Mouse (Mus musculus) embryonic fibroblast, embryonic 13.5 days (primary cell): ENCODE results near the gene Cracr2b. TPM values are rescaled to one million over a fixed set of nuclear protein-coding genes. Genes with fewer than 3 reads are reported as not detected.

Source experiments
- H3K27ac ChIP-seq: 2 replicates; pipeline ENCODE4 v1.5.1; 2012; ENCODE audit warnings: low read length, control low read depth, inconsistent platforms; ENCODE audit not compliant: insufficient read depth
- H3K4me1 ChIP-seq: 2 replicates; pipeline ENCODE4 v1.6.1; 2011; ENCODE audit warnings: low read length; ENCODE audit not compliant: control insufficient read depth, insufficient read depth
- H3K4me3 ChIP-seq: 2 replicates; pipeline ENCODE4 v1.5.1; 2011; ENCODE audit warnings: mild to moderate bottlenecking, control low read depth, low read length; ENCODE audit not compliant: insufficient read depth
- CTCF ChIP-seq: IDR thresholded peaks from 2 replicates; pipeline ENCODE4 v1.5.1; 2011; ENCODE audit warnings: mild to moderate bottlenecking, control low read depth, low read length, moderate library complexity, borderline replicate concordance; ENCODE audit not compliant: insufficient read depth
- POLR2A ChIP-seq: IDR thresholded peaks from 2 replicates; pipeline ENCODE4 v1.6.1; 2011; ENCODE audit warnings: low read depth, mild to moderate bottlenecking, control low read depth, low read length, moderate library complexity
- polyA plus RNA-seq: library from polyadenylated mRNA; stranded (reverse); fragments of >200 nt; gene quantifications from 2 replicates; pipeline ENCODE4 v1.2.4, GENCODE M21; 2011; ENCODE audit warnings: low read depth; ENCODE audit not compliant: missing spikeins, insufficient read length

The Cracr2b gene
- polyA plus RNA-seq, 1 experiment = 1.3 TPM

DNA sequence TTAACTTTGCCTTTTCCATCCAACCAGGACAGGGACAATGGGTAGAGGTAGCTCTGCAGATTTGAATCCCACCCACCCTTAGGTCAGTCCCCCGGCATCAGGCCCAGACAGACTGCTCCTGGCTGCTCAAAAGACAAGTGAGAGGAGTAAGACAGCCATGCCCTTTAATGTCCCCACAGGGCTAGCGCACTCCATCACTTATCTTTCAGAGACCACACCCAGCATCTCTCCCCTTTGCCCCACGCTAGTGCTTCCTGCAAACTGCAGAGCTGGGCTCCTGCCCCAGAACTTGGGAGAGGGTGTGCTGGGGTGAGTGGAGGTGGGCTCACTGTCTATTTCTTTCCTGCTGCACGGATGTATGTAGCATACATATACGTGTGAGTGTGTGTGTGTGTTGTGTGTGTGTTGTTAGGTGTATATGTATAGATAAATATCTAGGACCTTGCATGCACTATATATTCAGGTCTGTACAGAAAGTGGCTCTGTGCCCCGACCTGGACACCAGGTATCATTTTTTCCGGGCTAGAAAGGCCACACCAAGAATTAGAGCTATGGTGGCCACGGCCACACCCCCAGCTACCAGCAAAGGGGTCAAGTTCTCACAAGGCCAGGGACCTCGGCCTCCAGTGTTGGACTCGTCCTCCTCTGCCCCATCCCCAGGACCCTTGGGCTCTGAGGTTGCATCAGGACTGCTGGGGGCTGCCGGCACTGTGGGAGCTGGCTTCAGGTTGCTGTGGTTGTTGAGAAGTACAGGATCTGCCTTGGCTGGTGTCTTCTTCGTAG is 33.8 kb upstream of the Cracr2b start:
- Histone ChIP-seq H3K4me3 (no peak overlapping the region), H3K27ac (no peak overlapping the region), H3K4me1 (no peaks in the 10 kb centered on the region)
- TF ChIP-seq CTCF = no peak
- no peak for TF ChIP-seq POLR2A

DNA sequence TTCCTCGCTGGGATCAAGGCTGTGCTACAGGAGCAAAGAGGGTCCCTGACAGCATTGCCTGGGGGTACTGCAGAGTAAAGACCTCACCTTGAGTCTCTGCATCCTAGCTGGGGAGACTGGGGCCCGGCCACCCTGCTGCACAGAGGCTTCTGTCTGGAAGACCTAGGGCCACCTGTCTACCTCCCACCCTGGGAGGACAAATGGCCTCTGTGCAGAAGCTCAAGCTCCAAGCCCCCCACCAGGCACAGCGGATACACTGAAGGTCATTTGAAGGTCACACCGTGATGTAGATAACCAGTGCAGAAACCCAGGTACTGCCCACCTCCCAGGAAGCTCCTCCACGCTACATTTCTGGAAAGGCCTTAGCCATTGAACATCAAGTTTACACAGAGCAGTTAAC is 32.2 kb upstream of the Cracr2b start:
- H3K27ac ChIP-seq = no peak overlapping the region
- H3K4me1 ChIP-seq = no peaks in the 10 kb centered on the region
- no peak overlapping the region for H3K4me3 ChIP-seq
- TF ChIP-seq CTCF = no peak
- no peak for TF ChIP-seq POLR2A

DNA sequence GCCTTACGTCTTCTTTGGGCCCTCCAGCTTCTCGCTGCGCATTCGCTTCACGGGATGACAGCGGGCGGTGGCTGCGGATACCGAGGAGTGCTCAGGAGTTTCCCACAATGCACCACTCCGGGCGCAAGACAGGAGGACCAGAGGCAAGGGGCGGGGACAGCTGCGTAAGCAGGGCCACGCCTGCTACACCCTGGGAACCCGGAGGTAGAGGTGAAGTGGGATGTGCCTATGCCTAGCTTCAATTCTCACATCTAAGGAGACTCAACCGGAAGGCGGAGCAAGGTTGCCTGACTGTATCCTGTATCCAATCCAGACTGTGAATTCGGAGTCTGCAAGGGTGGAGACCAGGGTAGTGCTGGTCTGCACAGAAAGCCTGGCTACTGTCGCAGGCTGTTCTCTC is 31.6 kb upstream of the Cracr2b start, which contains the start of gene Cend1:
Gene Cend1, minus strand, starts transcription at position 182 of the 400 bp plus-strand sequence.
- TF ChIP-seq POLR2A = peak; percentile 42
- no peak for TF ChIP-seq CTCF
- Histone ChIP-seq H3K27ac (no peak within 1 kb of the TSS), H3K4me3 (peak within 1 kb of the TSS; percentile 11; the same call in 1 of the 2 replicates), H3K4me1 (no peaks in the 10 kb centered on the region)

DNA sequence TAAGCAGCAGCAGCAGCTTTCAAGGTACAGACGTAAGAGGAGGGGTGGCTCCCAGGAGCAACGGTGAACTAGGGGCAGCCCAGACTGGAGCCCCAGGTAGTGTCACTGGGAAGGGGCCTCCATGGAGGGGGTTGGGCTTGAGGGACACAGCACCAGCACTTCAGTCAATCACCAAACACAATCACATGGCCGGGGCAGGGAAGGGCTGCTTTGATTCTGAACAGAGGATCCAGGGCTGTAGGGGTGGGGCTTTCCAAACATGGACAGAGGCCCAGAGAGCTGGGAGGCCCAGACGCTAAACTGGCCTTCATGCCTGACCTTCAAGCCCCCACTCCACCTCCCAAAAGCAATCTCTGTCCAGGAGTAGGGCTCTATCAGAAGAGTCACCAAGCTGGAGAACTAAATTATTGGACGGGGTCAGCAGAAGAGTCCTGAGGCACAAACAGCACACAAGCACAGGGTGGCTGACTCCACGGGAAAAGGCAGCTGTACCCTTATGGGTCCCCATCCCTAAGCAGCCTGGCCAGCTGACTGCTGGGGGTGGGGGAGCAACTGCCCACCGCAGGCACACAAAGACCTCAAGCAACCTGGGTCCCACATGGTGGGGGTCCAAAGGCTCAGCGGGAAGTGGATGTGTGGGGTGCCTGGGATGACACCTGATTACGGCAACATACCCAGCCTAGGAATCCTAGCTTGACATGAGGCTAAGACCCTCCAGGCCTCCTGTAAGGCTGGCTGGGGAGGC is 30.9 kb upstream of the Cracr2b start:
- Histone ChIP-seq H3K4me1 (no peaks in the 10 kb centered on the region), H3K27ac (no peak overlapping the region), H3K4me3 (no peak overlapping the region)
- TF ChIP-seq CTCF = no peak
- TF ChIP-seq POLR2A = no peak

DNA sequence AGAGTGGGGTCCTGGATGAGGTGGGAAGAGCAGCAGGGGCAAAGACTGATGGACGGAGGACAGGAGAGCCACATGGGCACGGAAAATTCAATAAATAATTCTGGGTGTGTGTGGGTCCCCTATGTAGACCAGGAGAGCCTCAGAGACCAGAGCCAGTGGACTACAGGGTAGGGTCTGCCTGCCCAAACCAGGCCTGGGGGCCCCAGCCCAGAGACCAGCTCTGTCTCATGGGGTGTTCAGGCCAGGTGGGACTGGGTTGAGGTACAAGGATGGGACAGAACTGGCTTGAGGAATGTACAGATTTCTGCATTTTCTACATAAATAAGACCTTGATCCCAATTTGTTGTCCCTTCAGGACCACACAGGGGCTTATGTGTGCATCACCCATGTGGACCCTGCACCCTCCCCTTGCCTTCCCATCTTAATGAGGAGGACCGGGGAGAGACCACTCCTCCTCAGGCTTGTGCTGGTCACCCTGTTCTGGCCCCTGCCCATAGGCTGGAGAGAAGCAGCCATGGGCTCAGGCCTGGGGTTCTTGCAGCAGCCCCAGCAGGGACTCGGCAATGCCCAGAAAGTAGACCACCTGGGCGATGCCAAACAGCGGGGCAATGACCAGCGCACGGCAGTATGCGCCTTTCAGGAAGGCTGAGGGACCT is 30.2 kb upstream of the Cracr2b start:
- no peak for TF ChIP-seq POLR2A
- no peak for TF ChIP-seq CTCF
- H3K4me1 ChIP-seq = 0 out of 2 replicates have a peak, but pooled peaks cover 4% of the 10 kb centered on the region
- no peak overlapping the region for H3K27ac ChIP-seq
- no peak overlapping the region for H3K4me3 ChIP-seq

DNA sequence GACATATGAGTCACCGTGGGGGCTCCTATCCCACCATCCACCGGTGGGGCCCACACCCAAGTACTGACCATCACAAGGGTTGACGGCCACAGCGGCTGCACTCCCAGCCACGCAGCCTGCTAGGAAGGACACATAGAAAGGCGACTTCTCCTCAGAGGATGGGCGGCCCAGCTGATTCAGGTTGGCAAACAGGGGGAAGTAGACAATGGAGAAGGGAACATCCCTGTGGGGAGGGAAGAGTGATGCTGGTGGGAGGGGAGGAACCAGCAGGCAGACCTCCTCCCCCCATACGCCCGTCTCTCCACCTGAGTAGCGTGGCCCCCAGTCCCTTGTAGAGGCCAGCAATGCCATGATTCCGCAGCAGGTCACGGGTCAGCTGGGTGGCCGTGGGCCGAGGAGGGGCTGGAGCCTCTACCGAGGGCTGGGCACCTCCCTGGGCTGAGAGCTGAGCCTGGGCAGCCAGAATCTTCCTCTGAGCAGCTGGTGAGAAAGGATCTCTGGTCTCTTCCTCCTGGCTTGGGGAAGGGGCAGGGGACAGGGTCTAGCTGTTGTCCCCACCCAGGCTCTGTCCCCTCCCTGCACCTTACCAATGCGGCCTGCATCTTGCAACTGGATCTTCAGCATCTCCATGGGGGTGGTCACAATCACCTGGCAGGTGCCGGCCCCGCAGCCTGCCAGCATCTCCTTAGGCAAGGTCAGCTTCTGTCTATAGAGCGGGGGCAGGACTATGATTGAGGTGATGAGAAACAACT is 29.3 kb upstream of the Cracr2b start:
- no peak overlapping the region for H3K27ac ChIP-seq
- no peak overlapping the region for H3K4me3 ChIP-seq
- TF ChIP-seq POLR2A (no peak), CTCF (no peak)
- H3K4me1 ChIP-seq = 0 out of 2 replicates have a peak, but pooled peaks cover 7% of the 10 kb centered on the region

DNA sequence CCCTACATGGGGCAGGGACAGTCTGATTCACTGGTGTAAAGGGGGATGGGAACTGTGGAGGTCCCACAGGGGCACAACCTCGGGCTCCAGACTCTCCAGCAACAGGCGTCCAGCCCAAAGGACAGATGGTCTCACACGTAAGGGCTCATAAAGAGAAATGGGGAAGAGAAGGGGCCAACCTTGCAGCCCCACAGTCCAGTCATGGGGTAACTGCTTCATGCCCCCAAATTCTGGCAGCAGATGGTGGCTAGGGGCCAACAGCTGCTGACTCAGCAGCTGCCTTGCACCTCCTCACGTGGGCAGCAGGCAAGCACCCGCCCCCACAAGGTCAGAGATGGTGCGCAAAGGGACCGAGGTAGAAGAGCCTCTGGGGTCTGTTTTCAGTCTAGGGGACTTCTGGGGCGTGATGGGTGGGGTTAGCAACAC is 28.7 kb upstream of the Cracr2b start:
- no peak for TF ChIP-seq CTCF
- TF ChIP-seq POLR2A = no peak
- Histone ChIP-seq H3K4me3 (no peak overlapping the region), H3K4me1 (0 out of 2 replicates have a peak, but pooled peaks cover 7% of the 10 kb centered on the region), H3K27ac (no peak overlapping the region)

DNA sequence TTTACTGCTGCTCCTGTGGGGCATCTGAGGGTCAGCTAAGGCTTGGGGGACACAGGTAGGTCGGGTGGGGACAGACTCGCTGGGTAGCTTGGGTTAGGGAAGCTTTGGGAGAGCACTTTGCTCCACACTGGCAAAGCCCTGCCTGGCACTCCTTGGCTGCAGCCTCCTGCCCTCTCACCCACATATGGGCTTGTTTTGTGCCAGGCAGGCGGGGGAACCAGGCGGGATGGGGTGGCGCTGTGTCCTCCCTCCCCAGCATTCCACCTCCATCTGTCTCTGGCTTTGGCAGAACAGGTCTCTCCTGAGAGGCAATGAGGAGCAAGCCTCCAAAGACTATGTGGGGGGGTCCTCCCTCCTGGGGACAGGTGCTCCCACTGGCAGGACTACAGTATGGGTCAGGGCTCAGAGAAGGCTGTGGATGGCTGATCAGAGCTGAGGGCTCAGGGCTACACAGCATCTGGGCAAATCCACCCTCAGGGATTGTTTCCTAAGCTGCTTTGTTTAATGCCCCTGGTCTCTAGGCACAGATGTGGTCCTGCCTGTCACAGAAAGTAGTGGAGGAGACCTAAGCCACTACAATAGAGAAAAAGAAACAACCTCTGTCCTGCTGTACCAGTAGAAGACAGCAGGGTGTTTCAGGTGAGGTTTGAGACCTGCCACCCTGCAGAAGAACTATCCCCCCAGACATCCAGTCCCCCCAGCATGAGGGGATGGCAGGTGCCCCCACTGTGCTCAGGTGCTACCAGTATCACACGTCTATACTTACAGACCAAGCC is 28.0 kb upstream of the Cracr2b start:
- Histone ChIP-seq H3K4me3 (no peak overlapping the region), H3K27ac (no peak overlapping the region), H3K4me1 (0 out of 2 replicates have a peak, but pooled peaks cover 7% of the 10 kb centered on the region)
- TF ChIP-seq CTCF (no peak), POLR2A (no peak)
